Mouse (Mus musculus) bone marrow, adult 2 months (tissue): Measurements from ENCODE around the gene Gtf2a2.

Experiments
- CTCF ChIP-seq: fragments of 200-500 bp; IDR thresholded peaks from 2 replicates; pipeline ENCODE4 v1.5.1; 2011; ENCODE audit warnings: low read length, control low read depth; ENCODE audit not compliant: control insufficient read depth, insufficient read depth
- POLR2A ChIP-seq: fragments of 200-500 bp; IDR thresholded peaks from 2 replicates; pipeline ENCODE4 v1.6.1; 2011; ENCODE audit warnings: low read depth, mild to moderate bottlenecking, control low read depth, low read length, borderline replicate concordance; ENCODE audit not compliant: control insufficient read depth

DNA sequence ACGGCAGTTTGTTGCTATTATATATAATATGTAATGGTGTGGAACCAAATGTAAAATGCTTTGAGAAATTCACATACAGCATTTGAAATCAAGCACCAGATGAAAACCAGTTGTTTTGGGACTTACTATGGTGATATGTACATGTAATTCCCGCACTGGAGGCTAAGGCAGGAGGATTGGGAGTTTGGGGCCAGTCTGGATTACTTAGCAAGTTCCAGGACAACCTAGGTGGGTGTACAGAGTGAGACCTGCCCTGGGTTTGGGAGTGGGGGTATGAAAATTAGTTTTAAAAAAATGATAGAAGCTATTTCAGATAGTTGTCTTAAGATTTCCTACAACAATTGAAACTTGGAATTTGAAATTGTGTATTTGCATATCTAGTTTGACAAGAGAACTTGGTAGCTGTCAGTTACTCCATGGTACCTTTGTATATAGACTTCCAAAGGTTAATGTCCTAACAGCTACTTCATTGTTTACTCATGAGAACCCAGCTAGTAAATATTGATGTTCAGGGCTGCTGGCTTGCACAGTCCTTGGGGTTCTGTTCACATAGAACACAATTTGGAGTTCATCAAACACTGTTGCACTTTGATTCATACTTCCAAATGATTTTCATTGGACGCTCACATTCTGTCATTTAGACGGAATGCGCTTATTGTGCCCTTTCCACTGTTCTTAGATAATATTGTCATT, 1.4 kb upstream of the Gtf2a2 start:
- TF ChIP-seq CTCF (no peak), POLR2A (no peak)
